Mouse (Mus musculus): ENCODE measurements at regions not wholly inside any gene's neighbourhood (a gene's known extent, or its start where the extent isn't known, plus 50 kb on each side); places are given as distances from the start of the nearest gene placed in this dataset.

DNA sequence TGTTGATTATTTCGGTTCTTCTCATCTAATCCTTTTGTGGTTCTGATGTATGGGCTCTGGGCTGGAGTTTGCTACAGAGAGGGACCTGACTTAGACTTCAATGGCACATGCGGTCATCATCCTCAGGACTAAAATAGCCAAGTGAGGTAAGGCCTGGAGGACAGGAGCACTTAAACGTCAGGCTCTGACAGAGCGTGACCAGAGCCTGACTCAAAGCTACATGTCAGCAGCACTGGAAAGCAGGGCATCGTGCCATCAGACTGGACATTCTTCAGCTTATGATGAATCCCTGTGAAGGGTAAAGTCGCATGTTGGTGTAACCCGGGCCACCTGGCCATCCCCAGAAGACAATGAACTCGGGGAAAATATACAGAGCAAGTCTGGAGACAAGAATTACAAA lies 95.8 kb upstream of the Ppp1r12a start:
- TF ChIP-seq CTCF (IDR thresholded peaks at IDR 0.05; ENCODE audit: control insufficient read depth, insufficient read depth, insufficient read length) (no peak), MAX (IDR thresholded peaks at IDR 0.05) (no peak), USF1 (IDR thresholded peaks at IDR 0.05; ENCODE audit: low read depth) (no peak), MYOD1 (IDR thresholded peaks at IDR 0.05; ENCODE audit: control insufficient read depth, insufficient read length, low read depth) (no peak), MYOG (IDR thresholded peaks at IDR 0.05; ENCODE audit: control insufficient read depth, extremely low read depth, insufficient read length) (no peak), CEBPB (IDR thresholded peaks at IDR 0.05; ENCODE audit: low read depth) (no peak)

Measured in C2C12 (cell line).